Mouse (Mus musculus): ENCODE measurements around the gene Olfr55. TPM values are rescaled to one million over a fixed set of nuclear protein-coding genes. Genes with fewer than 3 reads are reported as not detected.
"Not testable (repeated sequence)": the region's sequence is repeated elsewhere in the genome, so short reads cannot be mapped to it uniquely, and the experiment has no call there.

The Olfr55 gene
- not detected in 2 replicates for polyA plus RNA-seq (2014; fragmentation: Nextera tagmentation; extraction: Ambion mirVana)

DNA sequence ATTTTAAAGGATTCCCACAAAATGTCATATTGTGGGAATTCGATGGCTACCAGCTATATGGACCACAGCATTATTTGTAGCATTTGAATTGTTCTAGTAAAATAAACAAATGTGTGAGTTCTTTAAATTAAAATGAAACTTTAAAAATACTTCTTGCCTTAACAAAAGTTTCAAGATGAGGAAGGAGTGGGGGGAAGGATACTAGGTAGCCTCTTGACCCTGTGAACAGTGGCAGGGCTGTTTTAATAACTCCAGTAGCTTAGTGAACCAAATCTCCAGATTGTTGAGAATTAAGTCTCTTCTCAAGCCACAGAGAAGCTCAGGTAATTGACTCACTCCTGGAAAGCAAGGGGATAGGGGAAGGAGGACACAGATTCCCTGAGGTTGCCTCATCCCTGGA lies at the start of gene Olfr55:
TSS of gene Olfr55 (plus strand) at position 301 of the 400 bp plus-strand sequence.
- WGBS, result 78% methylated on average over 1 of the region's 1 CpGs
- ATAC-seq (ENCODE audit: low read depth); H3K27me3 ChIP-seq (replicated peaks; ENCODE audit: control insufficient read depth, insufficient read depth, low read length): not testable (repeated sequence)

DNA sequence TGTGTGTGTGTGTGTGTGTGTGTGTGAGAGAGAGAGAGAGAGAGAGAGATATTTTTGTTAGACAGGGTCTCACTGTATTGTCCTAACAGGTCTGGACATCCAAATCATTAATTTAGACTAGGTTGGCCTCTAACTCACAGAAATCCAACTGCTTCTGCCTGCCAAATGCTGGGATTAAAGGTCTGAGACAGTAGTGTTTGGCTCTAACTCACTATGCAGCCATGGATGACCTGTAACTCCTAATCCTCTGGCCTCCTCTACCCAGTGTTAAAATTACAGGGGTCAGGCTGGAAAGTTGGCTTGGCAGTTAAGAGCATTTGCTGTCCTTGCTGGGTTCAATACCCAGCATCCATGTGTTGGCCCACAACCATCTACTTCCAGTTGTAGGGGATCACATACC lies 43.7 kb upstream of the Olfr55 start:
- no peak overlapping the region for H3K4me2 ChIP-seq (ENCODE audit: low read depth, low read length)
- no peak overlapping the region for H3K4me3 ChIP-seq (ENCODE audit: low read depth, low read length)
- DNase-seq (ENCODE audit: low spot score) (no peak), ATAC-seq (ENCODE audit: low read depth) (no peak)
- no peaks in the 10 kb centered on the region for H3K9me3 ChIP-seq (ENCODE audit: control insufficient read depth, low read length)
- no peaks in the 10 kb centered on the region for H3K36me3 ChIP-seq (ENCODE audit: control insufficient read depth, insufficient read depth, low read length)
- H3K27me3 ChIP-seq (replicated peaks; ENCODE audit: control insufficient read depth, insufficient read depth, low read length), result no peaks in the 10 kb centered on the region
- H3K27ac ChIP-seq (replicated peaks; ENCODE audit: low read depth, low read length), result no peak overlapping the region
- H3K9ac ChIP-seq (ENCODE audit: low read depth, low read length), result no peak overlapping the region
- H3K4me1 ChIP-seq (ENCODE audit: control insufficient read depth, insufficient read depth, low read length), result no peaks in the 10 kb centered on the region

More for the DNA sequence above, at the start of gene Olfr55:
- H3K4me2 ChIP-seq (ENCODE audit: low read depth, low read length); DNase-seq (ENCODE audit: low spot score); H3K36me3 ChIP-seq (ENCODE audit: control insufficient read depth, insufficient read depth, low read length); H3K4me3 ChIP-seq (ENCODE audit: low read depth, low read length); H3K27ac ChIP-seq (replicated peaks; ENCODE audit: low read depth, low read length); H3K4me1 ChIP-seq (ENCODE audit: control insufficient read depth, insufficient read depth, low read length); H3K9me3 ChIP-seq (ENCODE audit: control insufficient read depth, low read length); H3K9ac ChIP-seq (ENCODE audit: low read depth, low read length): not testable (repeated sequence)

DNA sequence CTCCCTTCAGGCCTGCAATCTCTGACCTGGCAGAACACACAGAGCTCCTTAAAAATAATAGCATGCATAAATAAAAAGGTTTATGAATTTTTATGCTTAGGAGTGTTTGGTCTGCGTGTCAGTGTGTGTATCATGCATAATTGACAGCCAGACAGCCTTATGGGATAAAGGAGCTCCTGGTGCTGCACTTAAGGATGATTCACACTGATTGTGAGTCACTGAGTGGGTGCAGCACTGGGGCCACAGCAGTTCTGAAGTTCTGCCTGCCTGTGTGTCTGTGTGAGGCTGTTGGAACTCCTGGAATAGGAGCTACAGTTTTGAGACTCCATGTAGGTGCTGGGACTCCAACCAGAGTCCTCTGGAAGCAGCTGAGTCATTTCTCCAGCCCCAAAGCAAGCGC lies 42.0 kb upstream of the Olfr55 start:
- Histone ChIP-seq H3K4me2 (ENCODE audit: low read depth, low read length) (no peak overlapping the region), H3K27me3 (replicated peaks; ENCODE audit: control insufficient read depth, insufficient read depth, low read length) (no peaks in the 10 kb centered on the region), H3K9ac (ENCODE audit: low read depth, low read length) (no peak overlapping the region), H3K27ac (replicated peaks; ENCODE audit: low read depth, low read length) (no peak overlapping the region), H3K4me1 (ENCODE audit: control insufficient read depth, insufficient read depth, low read length) (no peaks in the 10 kb centered on the region), H3K9me3 (ENCODE audit: control insufficient read depth, low read length) (no peaks in the 10 kb centered on the region), H3K4me3 (ENCODE audit: low read depth, low read length) (no peak overlapping the region), H3K36me3 (ENCODE audit: control insufficient read depth, insufficient read depth, low read length) (no peaks in the 10 kb centered on the region)
- 67% methylated on average over 2 of the region's 2 CpGs for WGBS
- no peak for DNase-seq (ENCODE audit: low spot score)
- ATAC-seq (ENCODE audit: low read depth), result no peak

DNA sequence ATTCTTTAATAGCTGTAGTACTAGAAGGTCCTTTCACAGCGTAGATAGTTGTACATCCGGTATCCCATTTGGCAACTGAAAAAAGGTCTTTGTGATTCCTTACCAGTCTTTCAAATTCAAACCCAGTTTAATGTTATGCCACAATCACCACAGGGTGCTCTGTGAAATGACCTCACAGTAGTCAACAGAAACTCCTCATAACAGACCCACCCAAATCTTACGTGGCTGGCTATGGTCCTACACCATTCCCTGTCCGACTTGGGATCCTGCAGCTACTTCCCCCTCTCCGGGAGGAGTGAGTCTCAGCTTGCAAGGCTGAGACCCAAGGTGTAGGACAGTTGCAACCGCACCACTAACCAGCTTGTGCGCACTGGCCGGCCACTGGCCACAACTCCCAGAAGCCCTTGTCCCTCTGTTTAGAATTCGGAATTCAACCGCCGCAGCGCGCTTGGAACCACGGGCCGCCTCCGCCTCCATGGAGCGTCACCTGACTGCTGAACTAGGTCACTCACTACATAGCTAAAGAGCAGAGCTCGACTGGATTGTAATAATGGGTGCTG lies 28.9 kb upstream of the Olfr55 start, which contains the start of gene Morc2b:
TSS of gene Morc2b (minus strand) at position 423 of the 560 bp plus-strand sequence.
- WGBS, result 77% methylated on average over 18 of the region's 18 CpGs
- Histone ChIP-seq H3K4me3 (ENCODE audit: low read depth, low read length) (no peak within 1 kb of the TSS), H3K36me3 (ENCODE audit: control insufficient read depth, insufficient read depth, low read length) (no peaks in the 10 kb centered on the region), H3K27me3 (replicated peaks; ENCODE audit: control insufficient read depth, insufficient read depth, low read length) (no peaks in the 10 kb centered on the region), H3K4me1 (ENCODE audit: control insufficient read depth, insufficient read depth, low read length) (no peaks in the 10 kb centered on the region), H3K9me3 (ENCODE audit: control insufficient read depth, low read length) (no peaks in the 10 kb centered on the region; the same call in 1 of the 2 replicates), H3K27ac (replicated peaks; ENCODE audit: low read depth, low read length) (no peak within 1 kb of the TSS), H3K4me2 (ENCODE audit: low read depth, low read length) (no peak within 1 kb of the TSS), H3K9ac (ENCODE audit: low read depth, low read length) (no peak within 1 kb of the TSS)
- DNase-seq (ENCODE audit: low spot score), result no peak
- ATAC-seq (ENCODE audit: low read depth), result no peak

DNA sequence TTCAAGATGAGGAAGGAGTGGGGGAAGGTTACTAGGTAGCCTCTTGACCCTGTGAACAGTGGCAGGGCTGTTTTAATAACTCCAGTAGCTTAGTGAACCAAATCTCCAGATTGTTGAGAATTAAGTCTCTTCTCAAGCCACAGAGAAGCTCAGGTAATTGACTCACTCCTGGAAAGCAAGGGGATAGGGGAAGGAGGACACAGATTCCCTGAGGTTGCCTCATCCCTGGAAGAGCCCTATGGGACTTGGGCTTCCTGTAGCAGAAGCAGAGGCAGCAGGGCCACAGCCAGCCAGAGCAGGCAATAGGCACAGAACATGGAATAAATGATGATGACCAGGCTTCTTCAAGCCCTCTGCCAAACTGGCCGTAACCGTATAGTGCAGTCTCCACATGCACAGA lies 22.8 kb downstream of the Olfr55 start, which contains the start of gene Olfr239:
TSS of gene Olfr239 (plus strand) at position 301 of the 400 bp plus-strand sequence.
- not testable (repeated sequence) for H3K36me3 ChIP-seq (ENCODE audit: control insufficient read depth, insufficient read depth, low read length); H3K4me3 ChIP-seq (ENCODE audit: low read depth, low read length); H3K9me3 ChIP-seq (ENCODE audit: control insufficient read depth, low read length); ATAC-seq (ENCODE audit: low read depth); H3K9ac ChIP-seq (ENCODE audit: low read depth, low read length); H3K4me2 ChIP-seq (ENCODE audit: low read depth, low read length); H3K27me3 ChIP-seq (replicated peaks; ENCODE audit: control insufficient read depth, insufficient read depth, low read length); H3K4me1 ChIP-seq (ENCODE audit: control insufficient read depth, insufficient read depth, low read length); DNase-seq (ENCODE audit: low spot score); H3K27ac ChIP-seq (replicated peaks; ENCODE audit: low read depth, low read length)
- no CpG with 5 or more reads among the region's 2 CpGs for WGBS

DNA sequence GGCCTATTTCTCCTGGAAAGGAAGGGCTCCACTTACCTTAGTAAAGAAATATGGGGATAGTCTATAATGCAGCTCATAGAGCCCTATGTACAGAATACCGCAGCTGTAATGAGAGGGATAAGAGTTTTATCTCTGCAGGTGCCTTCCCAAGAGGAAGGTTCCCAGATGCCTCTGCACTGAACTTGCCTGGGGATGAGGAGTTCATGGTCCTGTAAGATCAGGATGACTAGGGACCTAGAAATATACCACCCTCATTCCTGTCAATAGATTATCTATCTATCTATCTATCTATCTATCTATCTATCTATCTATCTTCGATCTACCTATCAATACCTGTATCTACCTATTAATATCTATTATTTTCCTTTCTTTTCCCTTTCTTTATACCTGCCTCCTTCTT lies 53.3 kb downstream of the Olfr55 start, which contains the start of gene Olfr1564:
TSS of gene Olfr1564 (minus strand) at position 101 of the 400 bp plus-strand sequence.
- DNase-seq (ENCODE audit: low spot score), result no peak
- no peaks in the 10 kb centered on the region for H3K27me3 ChIP-seq (replicated peaks; ENCODE audit: control insufficient read depth, insufficient read depth, low read length)
- H3K27ac ChIP-seq (replicated peaks; ENCODE audit: low read depth, low read length), result no peak within 1 kb of the TSS
- no peaks in the 10 kb centered on the region for H3K36me3 ChIP-seq (ENCODE audit: control insufficient read depth, insufficient read depth, low read length)
- H3K4me3 ChIP-seq (ENCODE audit: low read depth, low read length), result no peak within 1 kb of the TSS
- no peak within 1 kb of the TSS for H3K4me2 ChIP-seq (ENCODE audit: low read depth, low read length)
- no peak for ATAC-seq (ENCODE audit: low read depth)
- H3K4me1 ChIP-seq (ENCODE audit: control insufficient read depth, insufficient read depth, low read length), result no peaks in the 10 kb centered on the region
- H3K9me3 ChIP-seq (ENCODE audit: control insufficient read depth, low read length), result peaks cover 9% of the 10 kb centered on the region; the same call in 1 of the 2 replicates
- 75% methylated on average over 2 of the region's 2 CpGs for WGBS
- H3K9ac ChIP-seq (ENCODE audit: low read depth, low read length), result no peak within 1 kb of the TSS

Other genes starting within 250 kb of the Olfr55 start
- gene Cyp4f13, start 221.0 kb upstream of the Olfr55 start, polyA plus RNA-seq (2014; fragmentation: Nextera tagmentation; extraction: Ambion mirVana), result 11.6 and 12.8 TPM in 2 replicates
- 9.0 and 11.3 TPM in 2 replicates for gene Zfp472, start 202.6 kb upstream of the Olfr55 start, polyA plus RNA-seq (2014; fragmentation: Nextera tagmentation; extraction: Ambion mirVana)
- 9.4 and 10.7 TPM in 2 replicates for gene Zfp952, start 175.3 kb upstream of the Olfr55 start, polyA plus RNA-seq (2014; fragmentation: Nextera tagmentation; extraction: Ambion mirVana)
- gene Zfp763, start 135.0 kb upstream of the Olfr55 start, polyA plus RNA-seq (2014; fragmentation: Nextera tagmentation; extraction: Ambion mirVana), result 8.6 and 12.8 TPM in 2 replicates
- not detected in 2 replicates for gene 4921501E09Rik, start 100.4 kb upstream of the Olfr55 start, polyA plus RNA-seq (2014; fragmentation: Nextera tagmentation; extraction: Ambion mirVana)
- 7.8 and 9.0 TPM in 2 replicates for gene Zfp563, start 79.1 kb upstream of the Olfr55 start, polyA plus RNA-seq (2014; fragmentation: Nextera tagmentation; extraction: Ambion mirVana)
- gene Morc2b, start 28.8 kb upstream of the Olfr55 start, polyA plus RNA-seq (2014; fragmentation: Nextera tagmentation; extraction: Ambion mirVana), result 0.06 TPM in 1 of 2 replicates, not detected in the other
- gene Olfr239, start 22.9 kb downstream of the Olfr55 start, polyA plus RNA-seq (2014; fragmentation: Nextera tagmentation; extraction: Ambion mirVana), result 0.09 TPM in 1 of 2 replicates, not detected in the other
- not detected in 2 replicates for gene Olfr1564, start 53.2 kb downstream of the Olfr55 start, polyA plus RNA-seq (2014; fragmentation: Nextera tagmentation; extraction: Ambion mirVana)
- gene Zfp955a, start 86.7 kb downstream of the Olfr55 start, polyA plus RNA-seq (2014; fragmentation: Nextera tagmentation; extraction: Ambion mirVana), result 15.9 and 18.4 TPM in 2 replicates
- gene Olfr63, start 96.2 kb downstream of the Olfr55 start, polyA plus RNA-seq (2014; fragmentation: Nextera tagmentation; extraction: Ambion mirVana), result 0.03 TPM in 1 of 2 replicates, not detected in the other
- 9.9 and 11.5 TPM in 2 replicates for gene Zfp955b, start 121.1 kb downstream of the Olfr55 start, polyA plus RNA-seq (2014; fragmentation: Nextera tagmentation; extraction: Ambion mirVana)
- gene Zfp81, start 190.4 kb downstream of the Olfr55 start, polyA plus RNA-seq (2014; fragmentation: Nextera tagmentation; extraction: Ambion mirVana), result 13.1 and 14.5 TPM in 2 replicates
- 15.1 and 17.1 TPM in 2 replicates for gene Zfp101, start 226.2 kb downstream of the Olfr55 start, polyA plus RNA-seq (2014; fragmentation: Nextera tagmentation; extraction: Ambion mirVana)

Measured in embryonic facial prominence, embryonic 14.5 days (tissue).